Mouse (Mus musculus) cerebellum, postnatal 14 days (tissue): ENCODE measurements around the gene Arhgef10l.
A peak's percentile ranks its signal among the peaks of the same experiment; 100 is the strongest.

Experiments
- DNase-seq, 2 experiments: peaks; one replicate each; pipeline ENCODE4 v3.0.0; 2021; ENCODE audit warnings: mixed read lengths in 2 of 2

Gene Arhgef10l

DNA sequence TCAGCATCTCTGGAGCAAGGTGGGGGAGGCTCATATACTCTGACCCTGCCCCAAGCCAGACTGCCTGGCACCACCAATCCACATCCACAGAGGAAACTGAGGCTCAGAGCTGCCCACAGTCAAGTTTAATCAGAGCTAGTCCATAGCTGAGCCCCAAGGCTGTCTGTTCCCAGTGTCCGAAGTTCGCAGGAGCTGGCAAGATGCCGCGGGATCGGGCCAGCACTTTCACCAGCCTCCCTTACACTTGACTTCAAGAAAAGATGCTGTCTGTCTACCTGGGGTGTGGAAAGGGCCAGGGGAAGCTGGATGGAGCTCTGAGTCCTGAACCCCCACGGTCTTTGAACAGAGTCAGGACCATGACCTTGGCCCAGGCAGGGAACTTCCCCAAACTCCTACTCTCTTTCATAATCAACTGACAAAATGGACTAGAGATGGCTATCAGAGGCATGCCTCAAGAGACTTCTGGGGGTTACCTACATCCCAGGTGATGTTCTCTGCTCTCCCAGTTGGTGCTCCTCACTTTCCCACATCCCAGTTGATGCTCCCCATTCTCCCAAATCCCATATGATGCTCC is 34.4 kb downstream of the Arhgef10l start:
- DNase-seq = no peak

DNA sequence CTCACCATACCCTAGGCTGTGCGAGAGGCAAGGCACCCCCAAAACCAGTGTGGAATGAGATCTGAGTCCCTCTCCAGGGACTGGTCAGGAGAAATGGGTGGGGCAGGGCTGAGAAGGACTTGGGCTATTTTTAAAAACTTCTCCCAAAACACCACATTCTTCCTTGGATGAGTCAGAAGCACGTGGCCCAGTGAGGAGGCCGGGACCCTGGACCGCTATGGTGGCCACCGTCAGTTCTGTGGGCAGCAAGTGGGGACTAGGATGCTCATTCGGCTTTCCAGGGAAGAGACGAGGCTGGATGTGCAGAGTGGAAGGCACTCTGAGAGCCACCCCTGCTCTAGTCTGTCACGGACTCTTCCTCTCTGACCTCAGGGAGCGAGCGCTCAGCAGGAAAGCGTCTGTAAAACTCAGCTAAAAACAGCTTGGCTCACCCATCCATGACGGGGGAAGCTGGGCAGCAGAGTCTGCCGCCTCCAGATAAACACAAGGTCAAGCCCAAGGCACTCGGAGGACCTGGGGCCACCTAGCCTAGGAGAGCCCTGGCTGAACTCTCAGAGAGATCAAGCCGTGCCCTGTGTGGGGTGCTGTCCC is 35.1 kb downstream of the Arhgef10l start:
- no peak for DNase-seq

DNA sequence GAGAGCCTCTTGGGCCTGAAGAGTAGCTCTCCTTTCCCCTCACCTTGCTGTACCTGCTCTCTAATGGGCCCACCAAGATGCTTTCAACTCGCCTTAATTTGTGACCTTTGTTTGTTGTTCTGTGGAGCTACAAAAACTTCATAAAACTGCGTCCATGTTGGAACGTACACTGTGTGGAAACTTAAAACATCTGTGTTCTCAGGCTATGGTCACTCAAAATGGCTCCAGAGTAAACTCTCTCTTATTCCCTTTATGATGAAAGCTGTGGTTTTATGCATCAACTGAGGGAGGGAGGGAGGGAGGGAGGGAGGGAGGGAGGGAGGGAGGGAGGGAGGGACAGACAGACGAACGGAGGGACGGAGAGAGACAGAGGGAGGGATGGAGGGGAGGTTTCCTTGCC is 35.7 kb downstream of the Arhgef10l start:
- DNase-seq = no peak

DNA sequence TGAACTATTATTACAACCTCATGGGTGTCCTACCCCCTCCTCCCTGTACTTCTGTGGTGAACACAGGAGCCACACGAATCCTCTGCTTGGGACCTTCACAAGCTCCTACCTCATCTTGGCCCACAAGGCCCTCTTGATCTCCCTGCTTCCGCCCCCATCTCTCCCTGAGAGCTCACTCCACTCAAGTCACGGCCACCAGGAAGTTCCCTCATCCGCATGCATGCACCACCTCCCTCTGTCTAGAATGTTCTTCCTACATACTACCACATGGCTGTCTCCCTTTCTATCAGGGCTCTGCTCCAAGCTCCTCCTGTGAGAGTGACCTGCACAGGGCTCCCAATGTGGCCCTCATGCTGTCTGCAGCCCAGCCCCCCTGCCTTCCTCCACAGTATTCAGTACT is 36.8 kb downstream of the Arhgef10l start:
- no peak for DNase-seq

DNA sequence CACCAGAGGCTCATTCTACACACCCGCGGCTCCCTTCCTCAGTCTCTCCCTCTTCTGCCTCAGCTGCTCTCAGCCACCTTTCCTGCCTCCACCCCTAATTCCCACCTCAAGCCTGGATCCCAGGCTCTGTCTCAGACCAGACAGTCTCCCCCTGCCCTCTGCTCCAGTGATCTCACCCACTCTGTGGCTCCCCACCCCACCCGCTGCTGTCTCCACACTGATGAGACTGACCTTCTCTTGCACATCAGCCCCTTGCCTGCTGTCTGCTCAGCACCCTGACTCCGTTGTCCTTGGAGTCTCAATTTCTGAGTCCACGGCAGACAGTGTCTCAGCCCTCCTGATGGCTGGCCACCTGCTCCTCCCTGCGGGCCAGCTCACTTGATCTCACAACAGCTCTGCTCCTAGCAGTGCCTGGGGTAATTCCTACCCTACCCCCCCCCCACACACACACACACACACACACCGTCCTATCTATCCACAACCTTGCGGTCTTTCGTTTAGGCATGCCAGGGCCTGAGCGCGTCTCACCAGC is 37.3 kb downstream of the Arhgef10l start:
- DNase-seq = peak; percentile 66 to 84

DNA sequence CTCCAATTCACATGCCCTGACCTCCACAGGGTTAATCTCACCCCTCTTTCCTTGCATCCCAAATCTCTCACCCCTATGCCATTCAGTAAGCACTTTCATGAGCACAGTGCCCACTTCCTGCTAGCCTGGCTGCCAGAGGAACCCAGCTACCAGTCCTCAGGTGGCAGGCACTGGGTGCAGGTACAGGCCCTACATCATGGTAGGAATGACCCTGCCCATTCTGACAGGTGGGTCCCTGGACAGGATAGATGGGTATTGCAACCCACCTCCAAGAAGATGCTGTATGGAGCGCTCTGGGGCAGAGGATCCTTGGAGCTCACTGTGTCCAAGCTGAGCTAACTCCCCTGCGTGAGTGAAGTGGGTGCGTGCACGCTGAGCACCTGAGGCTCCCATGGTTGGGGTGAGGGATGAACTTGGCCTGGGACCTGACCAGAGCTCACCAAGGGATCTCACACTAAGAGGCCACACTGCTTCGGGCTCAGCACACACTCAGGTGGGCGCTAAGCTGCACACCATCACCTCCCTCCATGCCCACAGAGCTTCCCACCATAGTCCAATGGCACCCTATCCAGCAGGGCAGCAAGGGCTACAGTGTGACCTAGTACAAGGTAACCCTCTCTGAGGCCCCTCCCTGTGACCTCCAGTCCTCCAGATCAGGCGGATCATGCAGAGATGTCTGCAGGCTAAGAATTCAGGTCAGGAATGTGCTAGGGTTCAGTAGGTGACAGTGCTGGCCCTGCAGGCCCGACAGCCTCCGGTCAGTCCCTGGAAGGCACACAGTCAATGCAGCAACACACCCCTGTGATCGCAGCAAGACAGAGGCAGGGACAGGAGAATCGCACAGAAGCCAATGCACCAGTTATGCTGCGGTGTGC is 39.9 kb downstream of the Arhgef10l start:
- DNase-seq = no peak

DNA sequence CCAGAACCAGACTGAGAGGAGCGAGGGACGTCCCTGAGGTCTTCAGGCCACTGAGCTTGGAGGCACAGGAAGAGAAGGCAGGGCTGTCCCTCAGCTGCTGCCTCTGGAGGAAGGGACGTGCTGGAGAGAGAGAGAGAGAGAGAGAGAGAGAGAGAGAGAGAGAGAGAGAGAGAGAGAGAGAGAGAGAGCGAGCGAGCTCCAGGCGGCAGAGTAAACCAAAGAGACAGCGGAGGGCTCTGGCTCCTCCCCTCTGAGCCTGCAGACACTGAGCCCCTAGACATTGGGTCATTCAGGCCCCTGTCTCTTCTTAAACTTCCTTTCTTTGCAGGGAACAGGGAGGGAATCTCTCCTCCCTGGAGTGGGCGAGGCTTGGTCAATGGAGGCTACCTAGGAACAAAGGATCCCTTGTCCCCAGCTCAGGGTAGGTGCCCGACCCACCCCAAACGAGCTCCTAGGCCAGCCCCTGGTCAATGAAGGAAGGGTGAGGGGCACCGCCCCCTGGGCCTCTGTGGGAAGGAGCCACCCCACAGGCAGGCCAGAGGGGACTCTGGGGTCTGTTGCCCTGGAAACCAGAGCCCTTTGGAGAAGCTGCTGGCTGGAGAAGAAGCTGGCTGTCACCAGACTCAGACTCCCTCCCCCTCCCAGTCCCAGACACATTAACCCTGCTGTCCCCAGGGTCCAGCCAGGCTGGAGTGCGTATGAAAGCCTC is 41.2 kb downstream of the Arhgef10l start:
- DNase-seq = peak; percentile 47 to 49

DNA sequence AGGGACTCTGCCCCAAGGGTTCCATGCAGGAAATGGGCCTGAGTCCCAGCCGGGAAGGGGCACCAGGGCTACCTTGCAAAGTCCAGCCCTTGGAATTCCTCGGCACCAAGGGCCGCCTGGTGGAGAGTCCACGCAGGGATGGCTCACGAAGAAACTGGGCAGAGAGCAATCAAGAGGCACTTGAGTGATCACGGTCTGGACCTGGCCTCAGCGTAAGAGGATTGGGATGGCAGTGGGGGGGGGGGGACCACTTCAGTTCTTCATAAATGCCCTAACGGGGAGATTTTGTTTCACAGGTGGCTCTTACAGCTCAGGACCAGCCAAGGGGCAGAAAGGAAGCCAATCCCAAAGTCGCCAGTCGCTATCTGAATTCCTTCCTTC is 41.7 kb downstream of the Arhgef10l start:
- DNase-seq = peak in 1 of 2 experiments; percentile 33

DNA sequence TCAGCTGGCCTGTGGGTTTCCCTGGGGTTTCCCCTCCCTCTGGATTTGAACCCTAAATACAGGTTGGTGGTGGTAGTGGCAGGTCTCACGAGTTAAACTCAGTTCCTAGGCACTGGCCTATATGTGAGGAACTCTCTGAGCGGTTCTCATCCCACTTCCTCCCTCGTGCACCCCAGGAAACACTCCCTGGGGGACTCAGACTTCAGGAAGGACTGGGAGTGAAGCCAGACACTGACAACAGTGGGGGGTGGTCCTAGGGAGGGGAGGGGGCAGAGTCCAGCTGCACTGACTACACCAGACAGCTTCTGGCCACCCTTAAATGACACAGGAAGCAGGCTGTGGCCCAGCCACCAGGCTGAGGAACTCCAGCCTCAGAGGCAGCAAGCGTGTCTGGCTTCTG is 43.0 kb downstream of the Arhgef10l start:
- DNase-seq = peak in 1 of 2 experiments; percentile 33

DNA sequence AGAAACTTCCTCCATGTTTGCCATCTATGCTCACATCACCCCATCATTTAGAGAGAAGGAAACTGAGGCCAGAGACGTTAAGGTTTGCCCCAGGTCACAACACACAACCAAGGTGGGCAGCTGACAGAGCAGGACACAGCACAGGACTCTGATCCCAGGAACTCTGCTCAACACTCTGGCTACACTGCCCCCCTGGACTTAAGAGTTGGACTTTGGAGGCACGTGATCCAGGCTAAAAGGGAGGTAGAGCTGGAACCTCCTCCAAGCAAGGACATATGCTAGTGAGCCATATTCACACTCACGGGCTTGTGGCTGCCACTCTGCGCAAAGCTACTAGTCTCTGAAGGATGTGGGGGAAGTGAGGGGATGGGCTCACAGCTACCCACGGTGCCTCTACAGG is 45.3 kb downstream of the Arhgef10l start:
- DNase-seq = no peak

DNA sequence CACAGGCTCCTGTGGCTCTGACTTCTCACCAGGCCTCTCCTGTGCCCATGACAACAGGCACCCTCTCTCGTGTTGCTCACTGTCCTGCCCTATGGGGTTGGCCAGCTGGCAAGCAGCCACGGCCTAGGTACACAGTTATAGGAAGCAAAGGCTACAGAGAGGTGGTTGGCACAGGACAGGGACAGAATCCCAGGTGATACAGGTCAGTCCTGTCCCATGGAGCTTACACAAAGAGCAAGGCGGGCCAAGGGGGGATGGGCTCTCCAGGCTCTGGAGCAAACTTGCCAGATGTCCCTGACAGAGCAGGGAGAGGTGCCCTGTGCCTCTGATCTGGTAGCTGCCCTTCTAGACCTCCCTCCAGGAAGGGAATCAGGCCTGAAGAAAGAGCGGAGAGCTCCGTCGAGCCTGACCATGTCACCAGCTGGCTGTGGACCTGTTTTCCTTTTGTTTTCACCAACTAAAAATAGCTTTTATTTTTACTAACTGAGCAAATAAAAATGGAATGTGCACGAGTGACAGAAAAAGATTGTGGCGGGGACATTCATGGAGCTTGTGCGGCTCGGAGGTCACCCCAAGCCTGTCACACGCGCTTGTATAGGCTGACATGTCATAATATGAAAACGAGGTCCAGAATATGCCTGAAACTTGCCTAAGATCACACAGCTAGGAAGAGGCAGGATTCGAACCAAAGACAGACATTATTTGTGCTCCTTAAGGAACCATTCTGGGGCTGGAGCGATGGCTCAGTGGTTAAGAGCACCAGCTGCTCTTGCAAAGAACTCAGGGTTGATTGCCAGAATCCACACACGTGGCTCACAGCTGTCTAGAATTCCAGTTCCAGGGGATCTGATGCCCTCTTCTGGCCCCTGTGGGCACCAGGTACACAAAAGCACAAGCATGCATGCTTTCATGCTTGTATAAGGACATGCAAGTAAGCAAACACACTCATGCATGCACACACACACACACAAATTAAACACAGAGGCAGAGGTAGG is 48.1 kb downstream of the Arhgef10l start:
- DNase-seq = peak; percentile 61 to 64

DNA sequence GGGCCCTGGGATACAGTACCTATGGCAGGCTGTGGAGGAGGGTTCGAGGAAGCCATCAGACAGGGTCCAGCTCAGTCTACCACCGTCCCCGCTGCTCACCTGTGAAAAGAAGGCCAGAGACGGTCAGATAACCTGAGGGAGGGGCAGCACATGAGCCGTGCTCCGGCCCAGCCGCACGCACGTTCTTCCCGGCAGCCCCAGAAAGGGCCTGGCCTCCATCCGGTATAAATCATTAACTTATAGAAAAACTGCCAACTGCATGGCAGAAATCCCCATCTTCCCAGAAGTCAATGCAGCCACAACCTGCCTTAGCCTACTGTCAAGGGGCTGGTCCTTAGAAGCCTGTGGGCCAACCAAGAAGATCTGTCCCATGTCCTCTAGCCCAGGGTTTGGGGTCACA is 48.9 kb downstream of the Arhgef10l start:
- DNase-seq = no peak

DNA sequence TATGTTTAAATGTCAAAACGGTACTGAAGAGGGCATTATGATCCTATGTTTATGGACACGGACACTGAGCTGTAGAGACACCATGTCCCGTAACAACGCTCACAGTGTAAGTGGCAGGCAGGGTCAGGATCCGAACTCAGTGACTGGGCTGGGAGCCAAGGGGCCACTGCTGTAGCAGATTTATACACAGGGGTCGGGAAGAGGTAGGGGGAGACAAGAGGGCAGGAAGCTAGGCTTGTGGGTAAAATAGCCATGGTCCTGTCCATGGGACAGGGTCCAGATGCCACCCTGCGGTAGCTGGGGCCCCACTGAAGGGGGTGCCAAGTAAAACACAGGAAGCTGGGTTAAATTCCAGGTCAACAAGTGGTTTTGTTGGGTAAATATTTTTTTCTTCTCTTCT is 49.6 kb downstream of the Arhgef10l start:
- DNase-seq = no peak

DNA sequence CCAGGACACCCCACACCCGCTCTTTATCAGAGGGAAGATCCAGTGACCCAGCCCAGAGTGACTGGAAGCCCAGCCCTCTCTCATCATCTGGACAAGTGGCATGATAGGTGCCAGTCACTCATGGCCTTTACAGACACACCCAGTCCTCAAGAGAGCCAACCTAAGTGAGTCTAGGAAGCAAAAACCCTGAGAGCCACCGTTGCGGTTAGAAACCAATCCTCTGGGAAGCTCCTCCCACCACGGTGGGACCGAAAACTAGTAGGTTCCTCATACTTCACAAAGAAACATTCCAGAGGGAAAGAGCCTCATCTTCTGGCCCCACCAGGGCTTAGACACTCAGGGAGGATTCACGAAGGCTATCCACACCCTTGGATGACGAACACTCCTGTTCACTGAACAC is 50.0 kb downstream of the Arhgef10l start:
- DNase-seq = no peak

DNA sequence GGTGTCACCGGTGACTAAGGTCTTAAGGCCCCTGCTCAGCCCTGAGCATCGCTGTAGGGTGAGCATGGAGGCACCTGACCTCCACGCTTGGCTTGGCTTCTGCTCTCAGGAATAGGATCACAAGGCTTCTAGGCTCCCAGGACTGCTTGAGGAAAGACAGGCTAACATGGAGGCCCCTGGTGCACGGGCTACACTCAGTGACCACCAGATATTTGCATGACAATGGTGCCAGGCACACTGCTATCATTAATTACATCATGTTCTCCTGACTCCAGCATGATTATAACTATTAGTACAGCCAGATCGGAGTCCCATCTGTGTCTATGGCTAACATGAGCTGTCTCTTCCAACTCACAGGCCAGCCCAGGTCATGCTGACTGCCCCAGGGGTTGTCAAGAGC is 51.3 kb downstream of the Arhgef10l start:
- DNase-seq = no peak

DNA sequence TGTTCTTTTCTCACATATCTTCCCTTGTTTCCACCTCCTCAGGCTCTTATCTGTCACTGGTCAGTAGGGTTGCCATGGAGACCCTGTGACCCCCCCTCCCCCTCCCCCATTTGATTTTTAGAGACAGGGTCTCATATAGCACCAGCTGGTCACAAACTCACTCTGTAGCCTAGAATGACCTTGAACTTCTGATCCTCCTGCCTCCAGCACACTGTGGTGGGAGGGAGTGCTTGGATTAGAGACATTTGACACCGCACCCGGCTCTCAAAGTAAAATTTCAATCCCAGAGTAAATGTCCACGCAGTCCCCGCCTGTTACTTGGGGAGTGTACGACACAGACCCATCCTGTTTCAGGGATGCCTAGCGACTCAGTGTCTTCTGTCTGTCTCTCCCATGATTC is 51.7 kb downstream of the Arhgef10l start:
- no peak for DNase-seq

DNA sequence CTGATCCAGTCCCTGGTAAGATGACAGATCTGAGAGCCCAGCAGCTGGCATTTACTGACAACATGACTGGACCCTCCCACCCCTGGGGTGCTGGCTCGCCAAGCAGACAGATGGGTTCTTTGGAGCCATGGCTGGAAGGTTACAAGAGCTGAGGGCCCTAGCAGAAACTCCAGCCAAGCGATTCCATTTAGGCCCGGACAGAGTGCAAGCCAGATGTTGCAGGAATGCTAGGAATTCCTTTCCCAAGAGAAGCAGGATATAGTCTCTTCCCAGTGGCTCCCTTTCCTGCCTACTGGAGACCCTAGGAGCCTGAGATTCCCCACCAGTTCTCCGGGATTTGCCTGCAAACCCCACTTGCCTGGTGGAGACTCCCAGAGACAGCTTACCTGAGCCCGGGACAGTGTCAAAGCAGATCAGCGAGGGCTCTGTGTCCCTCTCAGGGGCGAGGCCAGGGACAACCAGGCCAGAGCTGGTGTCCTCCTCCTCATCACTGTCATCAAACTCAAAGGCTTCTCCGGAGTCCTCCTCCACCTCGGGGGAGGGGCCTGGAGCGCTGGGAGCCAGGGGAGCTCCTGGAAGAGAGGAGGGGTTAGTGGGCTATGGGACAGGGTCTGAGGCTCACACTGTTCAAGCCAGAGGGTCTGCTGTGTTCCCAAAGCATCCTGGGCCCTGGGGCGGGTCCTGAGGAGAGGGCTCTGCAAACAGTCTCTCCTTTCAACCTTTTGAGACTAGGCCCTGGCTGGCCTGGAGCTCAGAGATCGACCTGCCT is 54.8 kb downstream of the Arhgef10l start:
- DNase-seq = peak in 1 of 2 experiments; percentile 53

DNA sequence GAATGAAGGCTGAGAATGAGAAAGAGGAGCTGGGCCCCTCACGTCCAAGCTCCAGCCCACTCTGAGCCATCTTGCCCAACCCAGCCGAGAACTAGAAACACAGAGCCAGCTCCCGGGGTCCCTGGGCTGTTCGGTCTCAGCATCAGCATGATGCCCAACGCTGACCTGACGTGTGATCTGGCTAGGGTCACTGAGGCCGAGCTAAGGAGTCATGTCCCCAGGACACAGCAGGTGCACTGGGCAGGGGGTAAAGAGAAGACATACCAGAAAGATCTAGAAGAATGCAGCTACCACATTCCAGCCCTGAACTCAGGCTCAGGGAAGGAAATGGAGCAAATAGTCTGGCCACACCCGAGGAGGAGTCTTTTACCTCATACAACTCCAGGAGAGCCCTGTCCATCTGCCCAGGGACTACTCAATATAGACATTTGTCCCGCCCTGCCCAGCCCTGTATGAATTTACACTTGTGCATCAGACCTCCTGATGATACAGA is 57.5 kb downstream of the Arhgef10l start:
- DNase-seq = no peak

DNA sequence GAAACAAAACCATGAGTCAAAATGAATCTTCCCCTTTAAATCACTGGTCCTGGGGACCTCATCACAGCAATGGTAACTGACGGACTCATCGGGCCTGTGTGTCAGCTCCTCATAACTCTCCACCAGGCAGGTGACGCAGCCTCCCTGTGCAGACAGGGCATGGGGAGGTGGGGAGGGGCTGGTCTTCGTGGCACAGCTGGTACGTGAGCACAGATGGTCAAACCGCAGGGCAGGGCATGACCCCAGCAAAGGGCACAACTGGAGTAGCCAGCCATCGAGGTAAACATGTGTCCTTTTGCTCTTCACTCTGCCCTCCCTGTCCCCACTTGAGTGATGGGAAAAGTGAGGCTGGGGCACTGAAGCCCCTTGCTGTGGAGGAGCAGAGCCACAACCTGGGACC is 59.0 kb downstream of the Arhgef10l start:
- DNase-seq = no peak

DNA sequence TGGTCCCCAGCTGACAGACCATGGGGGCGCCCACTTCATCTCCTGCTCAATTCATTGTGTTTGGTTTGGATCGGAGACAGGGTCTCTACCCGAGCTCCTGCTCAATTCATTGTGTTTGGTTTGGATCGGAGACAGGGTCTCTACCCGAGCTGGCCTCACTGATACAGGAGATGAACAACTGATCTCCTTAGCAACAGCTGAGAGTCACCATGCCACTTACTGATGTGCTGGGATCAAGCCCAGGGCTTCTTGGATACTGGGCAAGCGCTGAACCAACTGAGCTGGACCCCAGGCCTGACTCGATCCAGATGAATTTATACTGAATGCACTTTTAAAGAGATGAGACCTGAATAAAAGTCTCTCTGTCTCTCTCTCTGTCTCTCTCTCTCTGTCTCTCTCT is 59.6 kb downstream of the Arhgef10l start:
- no peak for DNase-seq

DNA sequence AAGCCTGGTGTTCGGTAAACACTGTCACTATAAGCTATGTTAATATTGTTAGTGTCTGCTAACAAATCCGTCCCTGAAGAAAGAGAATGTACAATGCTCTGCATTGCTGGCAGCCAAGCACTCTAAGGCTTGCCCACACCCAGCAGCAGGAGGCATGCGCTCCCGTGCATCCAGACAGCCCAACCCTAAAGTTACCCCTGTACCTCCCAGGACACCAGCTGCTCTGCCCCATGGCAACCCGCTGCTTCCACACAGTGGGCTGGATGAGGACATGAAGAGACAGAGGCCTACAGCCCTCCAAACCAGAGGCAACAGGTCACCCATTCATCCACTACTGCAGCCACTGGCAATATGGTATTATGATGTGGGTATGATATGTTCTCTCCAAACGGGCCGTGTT is 60.0 kb downstream of the Arhgef10l start:
- DNase-seq = peak in 1 of 2 experiments; percentile 22
